Mouse (Mus musculus) midbrain, embryonic 12.5 days (tissue): Measurements from ENCODE around the gene Rab25. TPM values are rescaled to one million over a fixed set of nuclear protein-coding genes. Genes with fewer than 3 reads are reported as not detected.
"Not testable (repeated sequence)": the region's sequence is repeated elsewhere in the genome, so short reads cannot be mapped to it uniquely, and the experiment has no call there.

Experiments
- ATAC-seq: fragments of 200-750 bp; cut with Nextera tagmentation; 2 replicates; pipeline ENCODE4 v1.8.0; 2017; ENCODE audit warnings: low read depth, moderate TSS enrichment, moderate library complexity; ENCODE audit not compliant: low FRiP score
- H3K27ac ChIP-seq: fragments of 300-500 bp; sonication (generic); replicated peaks from 2 replicates; pipeline ENCODE4 v1.5.1; 2016; ENCODE audit warnings: mild to moderate bottlenecking
- H3K27me3 ChIP-seq: fragments of 300-500 bp; sonication (generic); 2 replicates; pipeline ENCODE4 v1.6.1; 2016; ENCODE audit warnings: mild to moderate bottlenecking
- H3K36me3 ChIP-seq: fragments of 300-500 bp; sonication (generic); 2 replicates; pipeline ENCODE4 v1.6.1; 2016
- H3K4me1 ChIP-seq: fragments of 300-500 bp; sonication (generic); 2 replicates; pipeline ENCODE4 v1.6.1; 2016
- H3K4me2 ChIP-seq: fragments of 300-500 bp; sonication (generic); replicated peaks from 2 replicates; pipeline ENCODE4 v1.6.1; 2016; ENCODE audit warnings: mild to moderate bottlenecking, moderate library complexity
- H3K4me3 ChIP-seq: fragments of 300-500 bp; sonication (generic); 2 replicates; pipeline ENCODE4 v1.5.1; 2016; ENCODE audit warnings: mild to moderate bottlenecking
- H3K9ac ChIP-seq: fragments of 300-500 bp; sonication (generic); replicated peaks from 2 replicates; pipeline ENCODE4 v1.6.1; 2016; ENCODE audit warnings: mild to moderate bottlenecking, moderate library complexity
- H3K9me3 ChIP-seq: fragments of 300-500 bp; sonication (generic); 2 replicates; pipeline ENCODE4 v1.6.1; 2016; ENCODE audit warnings: mild to moderate bottlenecking
- WGBS: fragments of 180-500 bp; shearing (Covaris S2); methylation state at CpG from one replicate; pipeline ENCODE4 v1.1.7; 2016; 5-methylcytosine and 5-hydroxymethylcytosine counted together
- polyA plus RNA-seq: library from polyadenylated mRNA; unstranded; fragments of >200 nt; fragmentation: Nextera tagmentation; extraction: Ambion mirVana; gene quantifications from 2 replicates; pipeline ENCODE4 v1.2.1, GENCODE M21; 2016

Rab25 gene
- 0.21 and 0.47 TPM in 2 replicates for polyA plus RNA-seq

GRCm38 (mm10) chr3:88548180-88548917, at the start of gene Rab25:
TSS of gene Rab25 (minus strand) at chr3:88548300.
- ATAC-seq: no peak
- Histone ChIP-seq H3K9me3 (no peaks in the 10 kb centered on the region), H3K4me1 (peaks cover 12% of the 10 kb centered on the region), H3K9ac (no peak within 1 kb of the TSS), H3K36me3 (no peaks in the 10 kb centered on the region), H3K4me2 (no peak within 1 kb of the TSS), H3K27me3 (no peaks in the 10 kb centered on the region), H3K4me3 (no peak within 1 kb of the TSS), H3K27ac (no peak within 1 kb of the TSS)
- 47% methylated on average over 18 of the region's 18 CpGs for WGBS

GRCm38 (mm10) chr3:88596547-88596946, 48.4 kb upstream of the Rab25 start:
- WGBS: 84% methylated on average over 4 of the region's 4 CpGs
- H3K27ac ChIP-seq, H3K27me3 ChIP-seq, H3K36me3 ChIP-seq, ATAC-seq, H3K4me2 ChIP-seq, H3K9ac ChIP-seq, H3K4me1 ChIP-seq, H3K4me3 ChIP-seq, H3K9me3 ChIP-seq: not testable (repeated sequence)

GRCm38 (mm10) chr3:88593893-88594580, 45.9 kb upstream of the Rab25 start:
- no peak overlapping the region for H3K27ac ChIP-seq
- H3K9me3 ChIP-seq: no peaks in the 10 kb centered on the region
- no peaks in the 10 kb centered on the region for H3K36me3 ChIP-seq
- no peak for ATAC-seq
- no peak overlapping the region for H3K9ac ChIP-seq
- 70% methylated on average over 10 of the region's 10 CpGs for WGBS
- no peak overlapping the region for H3K4me2 ChIP-seq
- 0 out of 2 replicates have a peak, but pooled peaks cover 9% of the 10 kb centered on the region for H3K4me1 ChIP-seq
- no peaks in the 10 kb centered on the region for H3K27me3 ChIP-seq
- no peak overlapping the region for H3K4me3 ChIP-seq

- no peaks in the 10 kb centered on the region for H3K9me3 ChIP-seq
- 0 out of 2 replicates have a peak, but pooled peaks cover 9% of the 10 kb centered on the region for H3K4me1 ChIP-seq
- peaks cover 7% of the 10 kb centered on the region for H3K36me3 ChIP-seq
- ATAC-seq: no peak
- H3K27me3 ChIP-seq: no peaks in the 10 kb centered on the region
- no peak overlapping the region for H3K9ac ChIP-seq
- 77% methylated on average over 10 of the region's 10 CpGs for WGBS
- no peak overlapping the region for H3K4me2 ChIP-seq
- no peak overlapping the region for H3K4me3 ChIP-seq
- no peak overlapping the region for H3K27ac ChIP-seq
Observed at GRCm38 (mm10) chr3:88592942-88593576, 45.0 kb upstream of the Rab25 start.

GRCm38 (mm10) chr3:88591950-88592731, 44.0 kb upstream of the Rab25 start:
- peaks cover 16% of the 10 kb centered on the region for H3K36me3 ChIP-seq
- H3K4me2 ChIP-seq: no peak overlapping the region
- no peaks in the 10 kb centered on the region for H3K9me3 ChIP-seq
- 0 out of 2 replicates have a peak, but pooled peaks cover 9% of the 10 kb centered on the region for H3K4me1 ChIP-seq
- no peak overlapping the region for H3K27ac ChIP-seq
- H3K4me3 ChIP-seq: no peak overlapping the region
- ATAC-seq: no peak
- 32% methylated on average over 9 of the region's 9 CpGs for WGBS
- no peaks in the 10 kb centered on the region for H3K27me3 ChIP-seq
- no peak overlapping the region for H3K9ac ChIP-seq

GRCm38 (mm10) chr3:88591044-88591443, 42.9 kb upstream of the Rab25 start:
- no peak overlapping the region for H3K4me2 ChIP-seq
- H3K4me3 ChIP-seq: no peak overlapping the region
- H3K27ac ChIP-seq: no peak overlapping the region
- no peak for ATAC-seq
- 48% methylated on average over 3 of the region's 3 CpGs for WGBS
- no peak overlapping the region for H3K9ac ChIP-seq
- no peaks in the 10 kb centered on the region for H3K9me3 ChIP-seq
- 0 out of 2 replicates have a peak, but pooled peaks cover 9% of the 10 kb centered on the region for H3K4me1 ChIP-seq
- H3K36me3 ChIP-seq: peaks cover 27% of the 10 kb centered on the region
- H3K27me3 ChIP-seq: no peaks in the 10 kb centered on the region

GRCm38 (mm10) chr3:88590246-88590645, 42.1 kb upstream of the Rab25 start:
- no peak overlapping the region for H3K27ac ChIP-seq

GRCm38 (mm10) chr3:88586640-88587039, 38.5 kb upstream of the Rab25 start:
- no peaks in the 10 kb centered on the region for H3K27me3 ChIP-seq
- H3K4me2 ChIP-seq: no peak overlapping the region
- no peak overlapping the region for H3K9ac ChIP-seq
- 0 out of 2 replicates have a peak, but pooled peaks cover 2% of the 10 kb centered on the region for H3K4me1 ChIP-seq
- WGBS: 94% methylated on average over 5 of the region's 5 CpGs
- no peak overlapping the region for H3K4me3 ChIP-seq
- no peak overlapping the region for H3K27ac ChIP-seq
- no peak for ATAC-seq
- no peaks in the 10 kb centered on the region for H3K9me3 ChIP-seq
- H3K36me3 ChIP-seq: peaks cover 64% of the 10 kb centered on the region

More at GRCm38 (mm10) chr3:88590246-88590645, 42.1 kb upstream of the Rab25 start:
- Histone ChIP-seq H3K9me3 (no peaks in the 10 kb centered on the region), H3K4me1 (0 out of 2 replicates have a peak, but pooled peaks cover 9% of the 10 kb centered on the region), H3K9ac (no peak overlapping the region), H3K4me2 (no peak overlapping the region), H3K4me3 (no peak overlapping the region), H3K36me3 (peaks cover 34% of the 10 kb centered on the region), H3K27me3 (no peaks in the 10 kb centered on the region)
- ATAC-seq: no peak
- WGBS: 24% methylated on average over 5 of the region's 5 CpGs

GRCm38 (mm10) chr3:88585769-88586168, 37.7 kb upstream of the Rab25 start:
- Histone ChIP-seq H3K4me1 (peaks cover 5% of the 10 kb centered on the region), H3K4me3 (no peak overlapping the region), H3K9ac (no peak overlapping the region), H3K27ac (no peak overlapping the region), H3K4me2 (no peak overlapping the region), H3K36me3 (peaks cover 71% of the 10 kb centered on the region), H3K9me3 (no peaks in the 10 kb centered on the region), H3K27me3 (no peaks in the 10 kb centered on the region)
- ATAC-seq: no peak
- 95% methylated on average over 6 of the region's 6 CpGs for WGBS

- no peaks in the 10 kb centered on the region for H3K9me3 ChIP-seq
- peak overlapping the region; percentile 52 for H3K27ac ChIP-seq
- WGBS: under 1% methylated on average over 34 of the region's 34 CpGs
- peak overlapping the region; percentile 91 for H3K9ac ChIP-seq
- peak overlapping the region; percentile 97 for H3K4me3 ChIP-seq
- peak; percentile 86 for ATAC-seq
- H3K4me2 ChIP-seq: peak overlapping the region; percentile 93
- H3K27me3 ChIP-seq: no peaks in the 10 kb centered on the region
- peaks cover 37% of the 10 kb centered on the region for H3K36me3 ChIP-seq
- peaks cover 16% of the 10 kb centered on the region for H3K4me1 ChIP-seq
Observed at GRCm38 (mm10) chr3:88579454-88580117, 31.5 kb upstream of the Rab25 start.
